Mouse (Mus musculus): ENCODE data around the gene Preb.
A peak's percentile ranks its signal among the peaks of the same experiment; 100 is the strongest.

Preb gene

GRCm38 (mm10) chr5:30921256-30922033 lies 38.7 kb downstream of the Preb start, which contains the start of gene Khk:
Gene Khk (plus strand): TSS chr5:30921431.
- DNase-seq: peak; percentile 95 to 98

GRCm38 (mm10) chr5:30920621-30921020 lies 39.5 kb downstream of the Preb start:
- peak in 1 of 2 experiments; percentile 25 for DNase-seq

GRCm38 (mm10) chr5:30919831-30920614 lies 40.1 kb downstream of the Preb start:
- no peak for DNase-seq

- no peak for DNase-seq
These were observed 41.5 kb downstream of the Preb start for GRCm38 (mm10) chr5:30918691-30919090.

DNA sequence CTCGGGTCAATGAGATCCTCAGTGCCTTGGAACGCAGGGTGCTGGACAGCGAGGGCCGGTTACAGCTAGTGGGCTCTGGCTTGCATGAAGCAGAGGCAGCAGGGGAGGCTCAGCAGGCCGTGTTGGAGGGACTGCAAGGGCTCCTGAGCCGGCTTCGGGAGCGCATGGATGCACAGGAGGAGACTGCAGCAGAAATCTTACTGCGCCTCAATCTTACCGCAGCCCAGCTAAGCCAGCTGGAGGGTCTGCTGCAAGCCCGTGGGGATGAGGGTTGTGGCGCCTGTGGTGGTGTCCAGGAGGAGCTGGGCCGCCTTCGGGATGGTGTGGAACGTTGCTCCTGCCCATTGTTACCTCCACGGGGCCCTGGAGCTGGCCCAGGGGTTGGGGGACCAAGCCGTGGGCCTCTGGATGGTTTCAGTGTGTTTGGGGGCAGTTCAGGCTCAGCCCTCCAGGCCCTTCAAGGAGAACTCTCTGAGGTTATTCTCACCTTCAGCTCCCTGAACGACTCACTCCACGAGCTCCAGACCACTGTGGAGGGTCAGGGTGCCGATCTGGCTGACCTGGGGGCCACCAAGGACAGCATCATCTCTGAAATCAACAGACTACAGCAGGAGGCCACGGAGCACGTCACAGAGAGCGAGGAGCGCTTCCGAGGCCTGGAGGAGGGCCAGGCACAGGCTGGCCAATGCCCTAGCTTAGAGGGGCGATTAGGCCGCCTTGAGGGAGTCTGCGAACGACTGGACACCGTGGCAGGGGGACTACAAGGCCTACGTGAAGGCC lies 42.1 kb downstream of the Preb start:
- no peak for DNase-seq

DNA sequence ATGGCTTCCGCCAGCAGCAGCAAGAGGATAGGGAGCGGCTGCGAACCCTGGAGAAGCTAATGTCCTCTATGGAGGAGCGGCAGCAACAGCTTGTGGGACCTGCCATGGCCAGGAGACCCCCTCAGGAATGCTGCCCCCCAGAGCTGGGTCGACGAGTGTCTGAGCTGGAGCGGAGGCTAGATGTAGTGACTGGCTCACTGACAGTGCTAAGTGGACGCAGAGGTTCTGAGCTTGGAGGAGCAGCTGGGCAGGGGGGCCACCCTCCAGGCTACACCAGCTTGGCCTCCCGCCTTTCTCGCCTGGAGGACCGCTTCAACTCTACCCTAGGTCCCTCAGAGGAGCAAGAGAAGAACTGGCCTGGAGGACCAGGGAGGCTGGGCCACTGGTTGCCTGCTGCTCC lies 42.8 kb downstream of the Preb start:
- no peak for DNase-seq

- DNase-seq: no peak
These were observed 43.3 kb downstream of the Preb start for GRCm38 (mm10) chr5:30916841-30917240.

DNA sequence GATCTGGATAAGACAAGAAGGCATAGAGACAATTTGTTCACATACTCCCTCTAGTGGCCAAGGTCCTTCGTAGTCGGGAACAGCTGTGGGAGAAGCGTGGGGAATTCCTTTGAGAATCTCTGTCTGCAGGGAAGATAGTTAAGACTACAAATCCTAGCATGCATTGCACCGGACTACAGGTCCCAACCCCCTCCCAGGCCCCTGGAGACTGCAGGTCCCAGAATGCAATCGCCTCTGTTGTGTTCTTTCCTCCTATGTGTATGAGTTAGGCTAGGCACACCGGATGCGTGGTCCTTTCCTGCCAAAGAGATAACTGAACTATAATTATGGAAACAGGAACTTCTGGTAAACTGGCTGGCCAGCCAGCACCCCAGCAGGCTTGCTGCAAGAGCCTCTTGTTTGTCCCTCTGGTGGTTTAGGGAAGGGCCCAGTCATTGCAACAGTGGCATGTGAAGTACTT lies 44.2 kb downstream of the Preb start:
- peak; percentile 81 to 86 for DNase-seq

- DNase-seq: no peak
These were observed 44.7 kb downstream of the Preb start for GRCm38 (mm10) chr5:30915456-30915855.

DNA sequence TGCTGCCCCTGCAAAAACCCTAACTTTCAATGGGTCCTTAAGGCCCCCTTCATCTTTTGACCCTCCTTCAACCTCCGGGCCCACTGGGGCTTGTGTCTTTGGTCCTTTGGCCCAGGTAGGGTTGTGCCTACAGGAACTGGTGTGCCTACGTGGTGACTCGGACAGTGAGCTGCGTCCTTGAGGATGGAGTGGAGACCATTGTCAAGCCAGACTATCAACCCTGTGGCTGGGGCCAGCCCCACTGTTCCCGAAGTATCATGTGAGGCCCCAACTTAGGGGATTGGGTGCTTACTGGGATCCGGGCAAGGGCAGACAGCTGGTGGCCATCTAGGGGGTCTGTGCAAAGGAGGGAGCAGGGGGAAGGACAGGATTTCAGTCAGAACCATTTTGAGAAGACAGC lies 45.3 kb downstream of the Preb start:
- DNase-seq: no peak

GRCm38 (mm10) chr5:30914101-30914635 lies 46.0 kb downstream of the Preb start:
- no peak for DNase-seq

DNA sequence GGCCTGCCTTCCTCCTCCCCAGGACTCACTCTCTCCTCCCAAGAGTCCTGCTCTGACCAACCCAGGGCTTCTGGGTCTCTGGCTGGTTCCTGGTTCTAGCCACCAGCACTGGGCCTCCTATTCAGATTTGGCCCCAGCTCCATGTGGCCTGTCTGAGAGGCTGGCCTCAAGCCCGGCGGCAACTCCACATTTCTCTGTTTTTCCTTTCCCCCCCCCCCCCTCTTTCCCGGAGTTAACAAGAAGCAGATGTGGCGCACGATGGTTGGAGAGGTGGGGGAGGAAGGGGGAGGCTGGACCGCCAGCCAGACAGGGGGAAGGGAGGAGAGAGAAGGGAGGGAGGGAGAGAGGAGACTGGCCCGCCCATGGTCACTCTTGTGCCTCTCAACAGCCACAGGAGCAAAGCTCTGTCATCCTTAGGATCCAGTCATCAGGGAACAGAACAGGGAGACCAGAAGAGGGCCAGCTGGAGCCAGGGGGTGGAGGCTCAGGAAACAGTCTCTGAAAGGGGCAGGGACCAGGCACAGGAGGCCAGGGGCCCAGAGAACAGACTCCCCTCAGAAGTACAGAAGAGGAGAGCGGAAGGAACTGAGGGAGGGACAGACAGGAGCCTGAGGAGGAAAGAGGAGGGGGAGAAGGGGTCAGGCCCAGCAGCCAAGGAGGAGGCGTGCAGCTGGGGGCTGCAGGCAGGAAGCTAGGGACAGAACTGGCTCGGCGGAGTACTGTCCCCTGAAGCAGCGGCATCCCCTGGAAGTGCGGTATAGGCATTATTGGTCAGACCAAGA lies 46.9 kb downstream of the Preb start, which contains the start of gene Emilin1:
Gene Emilin1 (plus strand): TSS at position 343 of the 782 bp plus-strand sequence.
- DNase-seq: no peak

DNA sequence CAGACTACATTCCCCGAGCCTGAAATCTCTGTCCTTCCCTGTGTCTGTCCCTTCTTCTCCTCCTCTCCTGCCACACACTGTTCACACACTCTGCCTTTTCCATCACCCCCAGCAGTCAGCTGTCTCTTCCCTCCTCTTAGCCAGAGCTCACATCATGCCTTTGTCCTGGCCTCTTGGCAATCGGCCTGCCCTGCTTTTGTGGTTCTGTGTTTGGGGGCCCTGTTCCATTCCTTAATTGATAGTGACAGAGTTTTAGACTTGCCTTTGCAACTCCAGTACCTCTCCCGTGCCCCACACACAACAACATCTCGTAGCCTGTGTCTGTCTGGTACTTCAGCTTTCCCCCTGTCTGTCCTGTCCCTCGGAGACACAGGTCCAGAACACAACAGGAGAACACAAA lies 48.0 kb downstream of the Preb start:
- no peak for DNase-seq

DNA sequence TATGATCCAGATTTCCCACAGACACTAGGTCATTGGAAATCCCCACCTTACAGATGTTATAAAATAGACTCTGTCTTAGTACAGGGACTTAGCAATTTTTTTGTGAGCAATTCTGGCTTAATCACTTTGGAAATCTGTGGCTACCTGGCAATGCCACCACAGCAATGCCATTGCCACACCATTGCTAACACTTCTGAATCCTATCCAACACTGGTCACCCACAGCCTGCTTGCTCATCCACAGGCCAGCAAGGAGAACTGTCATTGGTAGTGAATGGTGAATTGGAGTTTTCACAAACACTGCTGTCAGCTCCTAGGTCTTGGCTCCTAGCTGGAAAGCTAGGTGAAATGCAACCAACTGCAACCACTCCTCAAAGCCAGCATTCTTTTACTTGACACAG lies 49.7 kb downstream of the Preb start:
- DNase-seq: no peak

DNA sequence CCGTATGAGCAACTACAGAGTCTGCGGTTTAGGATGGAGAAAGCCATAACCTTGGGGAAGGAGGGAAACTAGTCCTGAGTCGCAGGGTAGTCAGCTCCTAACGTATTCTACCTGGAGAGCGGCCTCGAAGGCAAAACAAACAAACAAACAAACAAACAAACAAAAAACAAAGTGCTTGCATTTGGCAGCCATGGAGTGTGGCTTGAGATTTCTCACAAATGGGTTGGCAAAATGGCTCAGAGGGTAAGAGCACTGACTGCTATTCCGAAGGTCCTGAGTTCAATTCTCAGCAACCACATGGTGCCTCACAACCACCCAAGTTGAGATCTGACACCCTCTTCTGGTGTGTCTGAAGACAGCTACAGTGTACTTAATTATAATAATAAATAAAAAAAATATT lies 50.3 kb downstream of the Preb start:
- no peak for DNase-seq

DNA sequence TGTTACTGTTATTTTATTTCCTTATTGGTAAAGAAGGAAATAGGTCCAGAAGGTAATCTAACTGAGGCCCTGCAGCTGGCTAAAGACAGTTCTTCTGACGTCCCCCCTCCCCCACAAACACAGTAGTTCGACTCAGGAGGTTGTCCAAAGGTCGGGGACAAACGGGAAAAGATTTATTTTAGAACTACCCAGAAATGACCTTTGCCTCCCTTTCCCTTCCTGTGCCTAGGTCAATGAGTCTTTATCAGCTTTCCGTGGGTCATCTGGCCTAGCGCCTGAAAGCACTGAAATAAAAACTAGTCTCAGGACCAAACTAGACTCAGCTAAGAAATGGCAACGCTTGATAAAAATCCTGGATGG lies 50.9 kb downstream of the Preb start:
- DNase-seq: no peak

- no peak for DNase-seq
These were observed 51.5 kb downstream of the Preb start for GRCm38 (mm10) chr5:30908426-30909299.

DNA sequence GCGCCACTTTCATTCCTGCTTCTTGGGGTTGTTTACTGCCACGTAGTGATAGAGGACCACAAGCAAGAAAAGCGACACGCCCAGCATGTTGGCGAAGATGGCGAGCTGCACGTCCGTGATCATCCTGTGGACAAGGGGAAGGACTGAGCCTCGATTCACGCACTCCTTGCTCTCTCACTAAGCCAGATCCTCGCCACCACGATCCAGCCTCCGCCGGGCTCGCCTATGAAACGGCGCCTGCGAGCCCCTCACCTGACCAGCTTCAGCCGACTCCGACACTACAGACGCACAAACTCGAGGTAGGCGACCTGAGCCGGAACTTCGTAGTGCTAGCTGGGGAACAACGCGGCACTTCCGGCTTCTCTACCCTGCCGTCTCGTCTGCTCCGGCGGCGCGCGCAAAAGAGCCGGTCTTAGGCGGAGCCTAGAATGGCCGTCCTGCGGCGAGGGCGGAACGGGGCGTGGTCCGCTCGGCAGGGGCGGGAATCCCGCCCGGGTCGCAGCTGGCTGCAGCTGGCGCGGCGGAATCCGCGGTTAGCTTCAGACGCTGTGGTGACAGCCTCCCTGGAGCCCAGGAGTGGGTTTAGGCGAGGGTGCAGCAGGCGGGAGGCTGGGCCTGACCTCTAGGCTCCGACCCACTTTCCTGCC lies 52.6 kb downstream of the Preb start, which contains the start of gene Ost4:
Gene Ost4 (minus strand): TSS at position 376 of the 647 bp plus-strand sequence.
- peak; percentile 94 to 95 for DNase-seq

DNA sequence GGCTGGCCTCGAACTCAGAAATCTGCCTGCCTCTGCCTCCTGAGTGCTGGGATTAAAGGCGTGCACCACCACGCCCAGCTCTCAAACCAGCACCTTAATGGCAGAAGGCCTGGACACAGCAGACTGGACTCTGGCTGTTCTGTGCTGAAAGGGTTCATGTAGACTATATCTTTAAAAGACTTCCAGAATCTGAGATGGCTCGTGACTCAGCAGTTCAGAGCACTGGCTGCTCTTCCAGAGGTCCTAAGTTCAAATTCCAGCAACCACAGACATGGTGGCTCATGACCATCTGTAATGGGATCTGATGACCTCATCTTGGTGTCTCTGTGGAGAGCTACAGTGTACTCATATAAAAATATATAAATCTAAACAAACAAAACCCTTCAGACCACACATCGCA lies 58.3 kb downstream of the Preb start:
- no peak for DNase-seq
